Mouse (Mus musculus): ENCODE measurements around the gene Tpd52l2.

- TF ChIP-seq CTCF (IDR thresholded peaks at IDR 0.05; ENCODE audit: low read depth, low read length) = no peak
- no peak for TF ChIP-seq GATA1 (IDR thresholded peaks at IDR 0.05; ENCODE audit: borderline replicate concordance, low read length)
- TF ChIP-seq POLR2AphosphoS5 (IDR thresholded peaks at IDR 0.05; ENCODE audit: insufficient replicate concordance, low read depth, low read length) = no peak
- TF ChIP-seq TAL1 (conservative IDR thresholded peaks at IDR 0.05; ENCODE audit: low read depth, low read length) = no peak
- TF ChIP-seq GATA2 (IDR thresholded peaks at IDR 0.05; ENCODE audit: borderline replicate concordance, low read depth, low read length) = no peak
These were observed 24.6 kb upstream of the Tpd52l2 start for GRCm38 (mm10) chr2:181472256-181472827.

Measured in G1E (cell line).